In the genomic region with DNA sequence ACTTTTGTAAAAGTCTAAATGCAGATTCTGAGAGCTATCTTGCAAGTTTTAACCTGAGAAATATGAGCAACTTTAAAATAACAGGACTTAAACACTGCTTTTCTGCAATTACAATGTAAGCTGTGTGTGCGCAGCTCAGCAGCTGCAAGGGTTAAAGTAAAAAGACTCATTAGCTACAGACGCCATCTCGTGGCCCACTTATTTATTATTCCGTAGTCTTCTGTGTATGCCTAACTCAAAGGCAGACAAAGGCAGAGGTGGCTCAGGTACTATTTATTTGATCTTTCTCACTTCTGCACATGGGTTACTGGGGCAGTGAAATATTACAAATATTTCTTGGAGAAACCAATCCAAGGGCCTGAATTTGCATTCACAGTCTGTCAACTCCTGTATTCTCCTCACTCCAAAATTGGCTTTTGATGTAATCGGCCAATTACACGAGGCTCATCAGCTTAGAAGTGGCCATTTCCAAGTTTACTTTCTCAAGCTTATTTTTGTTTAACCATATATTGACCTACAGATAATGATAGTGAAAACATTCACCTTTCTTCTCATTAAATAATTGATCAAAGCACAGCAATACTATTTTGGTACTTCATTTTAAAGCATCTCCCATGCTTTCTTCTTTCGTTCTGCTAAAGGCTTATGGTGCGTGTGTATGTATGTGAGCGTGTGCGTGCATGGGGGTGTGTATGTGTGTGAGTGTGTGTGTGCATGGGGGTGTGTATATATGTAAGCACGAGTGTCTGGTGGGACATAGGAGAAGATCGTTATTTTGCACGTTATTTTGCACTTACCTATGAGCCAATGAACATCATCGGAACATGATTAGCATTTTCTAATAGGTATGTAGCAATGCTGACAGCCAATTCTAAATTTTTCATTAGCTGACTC, we compare ENCODE assay signal across 10 mouse cellular contexts.
A peak's percentile ranks its signal among the peaks of the same experiment; 100 is the strongest.
DNase-seq lines count a peak whose midpoint lies in the region; ATAC-seq and TF ChIP-seq lines count a peak whose summit lies in the region.
"Had no signal": no experiment of that assay in that cellular context is flagged by ENCODE, and none has a peak within 500 bp of the region (broad histone marks: within the 10 kb centered on the region; RNA-seq: fewer than 3 reads in every experiment).

No protein-coding gene starts in this region.

- WGBS in liver, postnatal 0 days (ENCODE audit: insufficient replicate concordance), result 71% methylated on average over 14 of the region's 14 CpGs
- WGBS in liver, embryonic 11.5 days, result 73% methylated on average over 14 of the region's 14 CpGs
- WGBS in forebrain, embryonic 15.5 days, result 54% methylated on average over 14 of the region's 14 CpGs

- no peaks in the 10 kb centered on the region for H3K9me3 ChIP-seq in liver, postnatal 0 days (ENCODE audit: low read length)
- H3K9me3 ChIP-seq in liver, embryonic 11.5 days (ENCODE audit: control insufficient read depth, low read length), result no peaks in the 10 kb centered on the region
- no peaks in the 10 kb centered on the region for H3K9me3 ChIP-seq in forebrain, embryonic 15.5 days
- H3K9me3 ChIP-seq: megakaryocyte, embryonic 14.5 days had no signal

- no peak overlapping the region for H3K27ac ChIP-seq in liver, postnatal 0 days (ENCODE audit: low read depth)
- no peak overlapping the region for H3K27ac ChIP-seq in liver, embryonic 11.5 days (ENCODE audit: low read depth, low read length)
- H3K27ac ChIP-seq in forebrain, embryonic 15.5 days (replicated peaks), result no peak overlapping the region

- TF ChIP-seq EP300 in liver, postnatal 0 days (IDR thresholded peaks at IDR 0.05; ENCODE audit: low read depth), result no peak

- H3K36me3 ChIP-seq in liver, postnatal 0 days (replicated peaks; ENCODE audit: insufficient read depth, low read length), result no peaks in the 10 kb centered on the region
- H3K36me3 ChIP-seq in liver, embryonic 11.5 days (ENCODE audit: control insufficient read depth, insufficient read depth, low read length), result no peaks in the 10 kb centered on the region
- H3K36me3 ChIP-seq in forebrain, embryonic 15.5 days, result no peaks in the 10 kb centered on the region

- no peak overlapping the region for H3K4me3 ChIP-seq in liver, postnatal 0 days (ENCODE audit: low read depth, low read length)
- no peak overlapping the region for H3K4me3 ChIP-seq in liver, embryonic 11.5 days (ENCODE audit: low read depth, low read length)
- H3K4me3 ChIP-seq in forebrain, embryonic 15.5 days, result no peak overlapping the region
- H3K4me3 ChIP-seq: megakaryocyte, embryonic 14.5 days had no signal

- 0 out of 2 replicates have a peak, but pooled peaks have one; percentile 19 for TF ChIP-seq CTCF in liver, postnatal 0 days (IDR thresholded peaks at IDR 0.05; ENCODE audit: low read depth)

- DNase-seq in liver, postnatal 0 days, result no peak
- DNase-seq in liver, embryonic 11.5 days (ENCODE audit: low spot score), result no peak
- DNase-seq in kidney, postnatal 14 days, result peak; percentile 24
- peak; percentile 44 for DNase-seq in telencephalon, adult 2 months (ENCODE audit: low read depth, low spot score)
- DNase-seq in cerebellum, adult 11-12 months, result no peak
- no peak for DNase-seq in spleen, adult 18-20 months

- H3K4me1 ChIP-seq in liver, postnatal 0 days (ENCODE audit: insufficient read depth), result no peaks in the 10 kb centered on the region
- no peaks in the 10 kb centered on the region for H3K4me1 ChIP-seq in liver, embryonic 11.5 days (replicated peaks; ENCODE audit: control insufficient read depth, insufficient read depth, low read length)
- peaks cover 2% of the 10 kb centered on the region; the same call in 1 of the 2 replicates for H3K4me1 ChIP-seq in forebrain, embryonic 15.5 days
- H3K4me1 ChIP-seq: megakaryocyte, embryonic 14.5 days had no signal

- no peak for ATAC-seq in liver, postnatal 0 days
- no peak for ATAC-seq in liver, embryonic 11.5 days (replicated peaks; ENCODE audit: low FRiP score)
- ATAC-seq in forebrain, embryonic 15.5 days (replicated peaks), result peak; percentile 91
- 0 out of 2 replicates have a peak, but pooled peaks have one; percentile 44 for ATAC-seq in megakaryocyte progenitor cell, adult 5-6 weeks (replicated peaks; ENCODE audit: poor library complexity)
- ATAC-seq: Patski had no signal

- no peak overlapping the region for H3K9ac ChIP-seq in liver, postnatal 0 days (replicated peaks)
- no peak overlapping the region for H3K9ac ChIP-seq in liver, embryonic 11.5 days (ENCODE audit: low read depth, low read length)
- no peak overlapping the region for H3K9ac ChIP-seq in forebrain, embryonic 15.5 days (replicated peaks)

- no peaks in the 10 kb centered on the region for H3K27me3 ChIP-seq in liver, postnatal 0 days (ENCODE audit: insufficient read depth, low read length)
- no peaks in the 10 kb centered on the region for H3K27me3 ChIP-seq in liver, embryonic 11.5 days (replicated peaks; ENCODE audit: control insufficient read depth, insufficient read depth, low read length)
- H3K27me3 ChIP-seq in forebrain, embryonic 15.5 days, result no peaks in the 10 kb centered on the region
- H3K27me3 ChIP-seq: megakaryocyte, embryonic 14.5 days; Patski had no signal

- no peak overlapping the region for H3K4me2 ChIP-seq in liver, postnatal 0 days (ENCODE audit: low read depth, low read length)
- H3K4me2 ChIP-seq in liver, embryonic 11.5 days, result no peak overlapping the region
- H3K4me2 ChIP-seq in forebrain, embryonic 15.5 days (replicated peaks), result no peak overlapping the region

Comparison
In these comparisons a context has a peak if more than half of its experiments do, and no peak if none do; other contexts are left out.
1. ATAC-seq: peak in forebrain, embryonic 15.5 days (single experiment) and megakaryocyte progenitor cell, adult 5-6 weeks (single experiment); none in liver, postnatal 0 days (single experiment) and liver, embryonic 11.5 days (single experiment).
2. DNase-seq: peak in kidney, postnatal 14 days (single experiment) and telencephalon, adult 2 months (single experiment); none in liver, postnatal 0 days (single experiment), liver, embryonic 11.5 days (single experiment), cerebellum, adult 11-12 months (single experiment) and spleen, adult 18-20 months (0 of 2).